Mouse (Mus musculus): ENCODE results near the gene Kremen2.

Kremen2 gene

DNA sequence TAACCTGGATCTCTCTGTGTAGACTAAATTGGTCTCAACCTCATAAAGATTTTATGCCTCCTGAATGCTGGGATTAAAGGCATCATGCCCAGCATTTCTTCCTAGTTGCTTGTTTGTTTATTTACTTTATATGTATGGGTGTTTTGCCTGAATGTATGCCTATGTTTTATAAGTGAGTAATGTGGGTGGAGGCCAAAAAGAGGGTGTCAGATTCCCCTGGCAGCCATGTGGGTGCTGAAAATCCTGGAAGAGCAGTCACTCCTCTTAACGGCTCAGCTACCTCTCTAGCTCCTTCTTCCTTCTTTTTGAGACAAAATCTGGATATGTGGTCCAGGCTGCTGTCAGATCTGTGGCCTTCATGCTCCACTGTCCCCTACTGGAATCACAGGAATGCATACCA lies 15.2 kb downstream of the Kremen2 start:
- no peak for DNase-seq

DNA sequence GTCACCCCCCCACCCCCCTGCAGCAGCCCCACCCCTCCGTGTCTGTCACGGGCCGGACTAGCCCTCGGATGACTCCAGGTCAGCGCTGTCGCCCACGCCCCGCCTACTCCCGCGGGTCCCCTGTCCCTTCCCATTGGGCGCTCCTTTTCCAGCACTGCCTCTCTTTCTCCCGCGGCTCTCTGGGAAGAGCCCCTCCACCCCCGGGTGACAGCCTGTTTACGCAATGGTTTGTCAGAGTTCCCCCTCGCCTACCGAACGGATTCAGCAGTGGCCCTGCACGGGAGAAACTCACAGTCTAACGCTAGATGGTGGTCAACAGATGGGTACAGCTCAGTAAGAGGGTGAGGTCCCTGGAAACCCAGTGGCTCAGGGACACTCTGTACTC lies 18.9 kb downstream of the Kremen2 start:
- DNase-seq, result peak; percentile 91

DNA sequence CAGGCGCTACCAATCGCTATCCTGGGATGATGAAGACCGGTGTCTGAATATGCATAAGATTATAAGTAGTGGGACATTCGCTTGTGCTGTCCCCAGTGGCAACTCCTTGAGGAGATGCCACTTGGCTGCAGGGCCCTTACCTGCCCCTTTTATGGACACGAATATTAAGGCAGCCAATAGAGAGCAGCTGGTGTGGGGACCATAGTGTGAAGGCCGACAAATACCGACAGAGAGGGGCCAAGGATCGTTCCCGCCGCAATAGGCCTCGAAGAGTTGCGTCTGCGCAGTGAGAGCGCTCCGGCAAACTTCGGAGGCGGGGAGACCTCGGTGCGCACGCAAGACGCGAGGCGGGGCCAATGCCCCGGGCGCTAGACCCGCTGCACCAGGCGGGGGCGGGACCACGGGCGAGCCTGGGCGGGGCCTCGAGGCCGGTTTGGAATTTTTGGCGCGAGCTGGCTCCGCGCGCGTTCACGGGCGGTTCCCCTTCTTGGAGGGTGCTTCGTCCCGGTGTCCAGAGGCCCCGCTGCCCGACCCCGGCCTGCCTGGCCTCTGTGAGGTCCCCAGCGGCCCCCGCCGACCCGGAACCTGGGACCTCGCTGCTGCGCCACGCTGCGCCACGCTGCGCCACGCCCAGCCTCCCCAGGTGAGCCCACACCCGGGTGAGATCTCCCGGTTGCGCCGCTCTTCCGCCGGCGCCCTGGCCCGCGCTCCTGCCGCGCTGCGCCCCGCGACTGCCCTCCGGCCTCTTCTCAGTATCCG lies 19.5 kb downstream of the Kremen2 start, which contains the start of gene Pkmyt1:
TSS of gene Pkmyt1 (plus strand) at position 338 of the 759 bp plus-strand sequence.
- peak; percentile 97 for DNase-seq

DNA sequence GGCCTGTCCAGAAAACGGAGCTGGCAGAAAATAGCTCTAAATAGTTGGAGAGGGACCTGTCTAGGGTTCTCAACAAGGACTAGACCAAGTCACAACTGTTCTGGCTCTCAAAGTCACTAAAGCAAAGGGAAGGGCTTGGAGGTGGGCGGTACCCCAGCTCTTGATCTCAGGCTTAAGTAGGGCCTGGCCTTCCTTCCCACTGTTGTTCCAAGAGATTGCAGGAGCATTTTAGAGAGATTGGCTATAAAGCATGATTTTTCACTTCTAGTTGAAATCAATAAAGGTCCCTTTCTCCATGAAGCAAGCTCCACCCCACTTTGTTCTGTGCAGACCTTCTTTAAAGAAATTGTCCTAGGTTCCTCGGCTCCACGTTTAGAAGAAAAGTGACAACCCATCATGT lies 20.2 kb downstream of the Kremen2 start:
- no peak for DNase-seq

DNA sequence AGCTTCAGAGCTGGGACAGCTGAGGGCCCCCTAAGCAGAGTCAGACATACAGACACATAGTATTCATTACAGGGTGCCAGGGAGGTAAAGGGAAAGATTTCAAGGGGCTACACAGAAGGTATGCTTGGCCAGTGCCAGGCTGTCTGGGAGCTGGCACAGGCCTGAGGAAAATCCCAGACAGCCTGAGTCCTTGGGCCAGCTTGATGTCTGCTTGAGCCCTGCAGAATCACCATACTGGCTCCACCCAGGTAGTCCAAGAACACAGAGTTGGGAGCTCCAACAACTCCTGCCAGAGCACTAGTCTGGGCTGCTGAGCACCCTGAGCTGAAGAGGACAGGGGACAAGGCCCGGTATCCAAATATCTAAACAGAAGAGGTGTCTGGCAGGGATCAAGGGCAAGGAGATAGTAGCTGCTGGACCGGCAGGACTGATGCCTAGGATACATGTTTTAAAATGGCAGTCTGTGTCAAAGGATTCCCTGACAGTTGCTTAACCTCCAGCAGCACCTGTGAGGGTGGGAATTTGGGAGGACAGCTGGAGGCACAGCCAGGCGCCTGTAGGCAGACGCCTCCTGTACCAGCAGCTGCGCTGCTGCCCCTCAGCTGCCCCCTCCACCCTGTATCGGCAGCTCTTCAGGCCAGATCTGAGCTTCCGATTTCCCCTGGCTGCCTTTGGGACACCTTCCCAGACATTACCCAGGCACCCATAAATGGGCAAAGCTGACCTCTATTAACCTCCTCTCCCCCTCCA lies 23.1 kb downstream of the Kremen2 start, which contains the start of gene 1520401A03Rik:
TSS of gene 1520401A03Rik (minus strand) at position 408 of the 750 bp plus-strand sequence.
- no peak for DNase-seq

DNA sequence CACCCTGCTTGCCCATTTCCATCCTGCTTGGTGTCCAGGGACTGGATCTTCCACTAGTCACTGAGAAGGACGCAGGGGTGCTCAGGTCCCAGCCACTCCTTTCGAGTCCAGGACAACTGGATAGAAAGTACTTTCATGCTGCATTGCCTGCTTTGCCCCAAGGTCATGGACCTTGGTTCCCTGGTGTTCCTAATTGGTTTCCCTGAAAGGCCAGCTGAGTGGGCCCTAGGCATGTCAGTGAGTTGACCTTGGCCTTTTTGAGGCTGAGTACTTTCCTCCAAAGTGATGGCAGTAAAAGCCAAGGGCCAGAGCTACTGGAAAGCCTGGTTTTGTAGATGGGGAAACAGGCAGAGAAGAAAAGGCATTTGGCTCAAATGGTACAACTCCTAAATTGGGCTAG lies 23.7 kb downstream of the Kremen2 start:
- DNase-seq, result no peak

DNA sequence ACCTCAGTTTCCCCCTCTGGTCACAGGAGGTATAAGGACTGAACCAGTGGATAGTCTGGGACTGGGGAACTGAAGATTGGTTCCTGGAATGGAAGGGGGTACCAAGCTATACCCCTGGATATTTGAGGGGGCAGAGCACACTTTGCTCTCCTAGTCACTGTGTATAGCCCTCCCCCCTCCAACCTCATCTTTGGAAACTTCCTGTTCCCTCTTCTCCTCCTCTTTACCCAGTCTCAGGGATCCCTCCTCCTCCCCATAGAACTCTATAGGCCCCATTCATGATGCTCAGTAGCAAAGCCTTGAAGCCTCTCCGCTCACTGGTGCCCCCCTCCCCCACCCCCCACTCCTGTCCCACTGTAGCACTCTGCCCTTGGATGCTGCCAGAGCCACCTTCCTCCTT lies 26.2 kb downstream of the Kremen2 start:
- DNase-seq, result no peak

DNA sequence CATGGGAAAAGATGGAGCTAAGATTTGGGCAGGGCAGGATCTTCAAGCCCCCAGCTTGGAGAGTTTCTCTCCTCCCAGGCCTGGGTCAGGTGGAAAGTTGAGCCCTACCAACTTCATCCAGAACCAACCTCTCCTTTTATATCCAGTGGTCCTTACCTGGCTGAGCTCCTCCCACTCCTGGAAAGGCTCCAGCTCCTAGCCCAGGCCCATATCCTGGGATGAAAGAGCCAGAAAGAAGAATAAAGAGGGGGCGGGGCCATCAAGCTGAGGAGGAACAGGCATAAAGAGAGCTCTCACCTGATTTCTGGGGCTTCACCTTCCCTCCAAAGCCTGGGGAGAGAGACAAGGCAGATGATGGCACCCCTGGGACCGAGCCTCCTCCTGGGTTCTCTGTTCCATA lies 28.6 kb downstream of the Kremen2 start:
- DNase-seq, result no peak

DNA sequence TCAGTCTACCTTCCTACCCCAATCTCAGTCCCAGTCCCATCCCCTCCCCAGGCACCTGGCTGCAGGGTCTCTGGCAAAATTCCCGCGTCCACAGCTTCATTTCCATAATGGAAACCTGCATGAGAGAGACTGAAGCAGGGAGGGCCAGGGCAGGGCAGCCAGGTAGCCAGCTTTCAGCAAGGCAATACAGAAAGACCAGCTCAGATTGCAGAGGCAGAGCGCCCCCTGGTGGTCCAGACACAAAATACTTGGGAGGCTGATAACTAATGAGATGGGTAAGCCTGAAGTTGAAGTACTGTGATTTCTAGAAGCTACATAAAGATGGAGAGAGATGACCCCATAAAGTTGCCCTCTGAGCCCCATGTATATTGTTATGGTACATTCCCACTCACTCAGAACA lies 39.4 kb downstream of the Kremen2 start:
- DNase-seq, result peak; percentile 78

DNA sequence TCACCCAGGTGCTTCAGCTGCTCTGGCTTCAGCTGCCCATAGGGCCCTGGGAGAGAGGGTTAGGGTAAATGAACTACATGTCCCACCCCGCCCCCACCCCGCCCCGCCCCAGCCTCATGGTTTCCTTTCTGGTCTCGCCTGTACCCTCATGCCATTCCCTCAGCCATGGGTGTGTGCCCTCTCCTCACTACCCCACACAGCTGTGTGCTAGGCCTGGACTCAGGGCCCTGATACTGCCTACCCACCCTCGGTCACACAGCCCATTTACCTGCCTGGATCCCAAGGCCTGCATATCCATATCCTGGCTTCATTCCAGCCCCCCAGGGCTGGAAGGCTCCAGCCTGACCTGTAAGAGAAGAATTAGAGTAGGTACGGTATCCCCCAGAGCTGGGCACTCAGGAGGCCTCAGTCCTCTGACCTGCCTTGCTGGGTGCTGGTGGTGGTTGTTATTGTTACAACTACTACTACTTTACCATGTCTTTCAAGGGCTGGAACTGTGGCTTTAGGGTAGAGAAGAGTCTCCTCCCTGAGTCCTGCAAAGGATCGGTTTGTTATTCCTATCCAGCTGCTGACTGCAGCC lies 40.0 kb downstream of the Kremen2 start:
- no peak for DNase-seq

DNA sequence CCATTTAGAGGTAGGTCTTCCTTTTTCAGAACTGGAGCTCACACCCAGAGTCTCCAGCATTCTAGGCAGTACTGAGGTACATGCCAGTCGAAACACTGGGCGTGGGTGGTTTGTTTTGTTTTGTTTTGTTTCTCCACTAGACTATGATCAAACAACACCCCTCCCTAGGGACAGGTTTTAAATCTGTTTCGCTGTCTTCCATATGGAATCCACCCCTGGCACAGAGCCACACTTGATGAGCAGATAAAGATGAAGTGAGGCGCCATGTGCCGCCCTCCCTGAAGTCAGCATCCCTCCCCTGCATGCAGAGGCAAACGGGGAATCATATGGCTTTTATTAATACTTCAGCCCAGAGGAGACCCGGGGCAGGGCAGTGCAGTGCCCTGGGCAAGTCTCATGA lies 40.9 kb downstream of the Kremen2 start:
- DNase-seq, result no peak

DNA sequence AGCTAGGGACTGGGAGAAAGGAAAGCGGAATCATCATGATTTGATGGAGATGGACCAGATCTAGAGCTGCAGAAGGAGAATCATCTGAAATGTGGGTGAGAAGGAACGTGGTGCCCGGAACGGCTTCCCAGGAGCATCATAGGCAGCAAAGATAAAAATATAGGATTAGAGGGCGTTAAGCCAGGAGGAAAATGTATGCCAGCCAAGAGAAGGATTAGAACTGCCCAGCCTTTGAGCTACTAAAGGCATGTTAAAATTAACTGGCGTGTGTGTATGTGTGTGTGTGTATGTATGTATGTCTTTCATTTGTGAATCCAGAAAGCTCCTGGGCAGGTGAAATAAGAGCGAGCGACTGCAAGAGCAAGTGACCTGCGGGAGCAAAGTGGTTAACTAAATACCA lies 42.3 kb downstream of the Kremen2 start:
- DNase-seq, result no peak

DNA sequence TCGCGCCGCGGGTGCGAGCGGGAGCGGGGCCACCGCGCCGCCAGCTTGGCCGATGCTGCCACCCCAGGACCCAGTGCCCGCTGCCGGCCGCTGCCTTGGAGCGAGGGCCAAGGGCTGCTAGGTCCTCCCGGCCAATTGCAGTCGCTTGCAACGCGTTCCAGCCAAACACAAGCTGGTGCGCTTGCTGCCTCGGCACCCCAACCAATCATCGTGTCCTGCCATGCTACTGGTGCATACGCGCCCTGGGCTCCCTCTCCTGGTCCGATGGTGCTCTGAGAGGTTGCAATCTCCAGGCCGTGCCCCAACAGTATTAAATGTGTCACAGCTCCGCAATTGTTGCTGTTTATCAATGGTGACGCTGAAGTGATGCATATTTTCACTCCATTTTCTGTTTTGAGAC lies 45.6 kb downstream of the Kremen2 start:
- DNase-seq, result peak; percentile 79

DNA sequence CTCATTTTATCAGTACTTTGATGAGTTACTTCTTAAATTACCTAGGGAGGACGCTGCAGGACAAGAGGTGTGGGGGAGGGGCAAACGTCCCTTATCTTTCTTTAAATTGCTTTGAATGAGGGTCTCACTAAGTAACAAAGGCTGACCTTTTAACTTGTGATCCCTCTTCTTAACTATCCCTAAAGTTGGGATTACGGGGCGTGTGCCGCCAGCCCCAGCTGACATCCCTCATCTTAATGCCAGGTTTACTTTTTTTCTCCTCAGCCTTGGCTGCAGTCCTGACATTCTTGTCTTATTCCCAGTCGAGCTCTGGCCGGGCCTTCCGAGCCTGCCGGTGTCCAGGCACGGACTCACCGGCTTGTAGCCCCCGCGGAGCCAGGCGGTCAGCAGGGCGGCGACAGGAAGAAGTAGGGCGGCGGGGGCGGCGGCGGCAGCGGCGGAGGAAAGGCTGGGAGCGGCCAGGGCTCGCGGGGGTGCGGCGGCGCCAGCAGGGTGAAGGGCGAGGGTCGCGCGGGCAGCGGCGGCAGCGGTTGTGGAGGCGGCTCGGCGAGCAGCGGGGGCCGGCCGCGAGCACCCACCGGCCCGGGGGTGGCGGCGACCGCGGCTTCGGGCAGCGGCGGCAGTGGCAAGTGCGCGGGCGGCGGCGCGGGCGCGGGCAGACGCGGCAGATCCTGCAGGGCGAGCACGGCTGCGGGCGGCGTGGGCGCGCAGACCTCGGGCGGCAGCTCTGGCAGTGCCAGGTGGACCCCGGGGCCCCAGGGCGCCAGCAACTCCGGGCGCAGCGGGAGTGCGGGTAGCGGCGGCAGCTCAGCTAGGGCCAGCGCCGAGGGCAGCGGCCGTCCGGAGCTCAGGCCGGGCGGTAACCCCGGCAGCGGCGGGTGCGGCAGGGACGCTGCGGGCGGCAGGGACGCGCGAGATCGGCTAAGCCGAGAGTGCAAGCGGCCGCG lies 46.2 kb downstream of the Kremen2 start:
- DNase-seq, result peak; percentile 20

DNA sequence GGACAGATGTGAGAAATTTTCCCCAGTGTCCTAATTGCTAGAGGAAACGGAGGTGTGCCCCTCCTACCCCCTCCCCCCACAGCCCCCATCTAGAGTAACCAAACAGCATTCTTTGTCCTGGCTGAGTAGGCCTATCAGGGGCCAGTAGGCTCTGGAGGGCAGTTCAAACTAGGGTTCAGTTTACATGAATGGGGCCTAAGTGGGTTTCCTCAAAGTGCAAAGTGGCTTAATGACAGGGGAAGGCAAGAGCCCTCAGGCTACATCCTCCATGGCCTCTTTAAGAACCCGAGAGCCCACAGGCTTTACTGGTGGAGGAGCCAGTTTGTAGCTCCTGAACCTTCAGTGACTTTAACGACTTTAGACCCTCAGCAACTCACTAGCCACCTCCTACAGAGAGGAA lies 49.8 kb downstream of the Kremen2 start:
- DNase-seq, result no peak

DNA sequence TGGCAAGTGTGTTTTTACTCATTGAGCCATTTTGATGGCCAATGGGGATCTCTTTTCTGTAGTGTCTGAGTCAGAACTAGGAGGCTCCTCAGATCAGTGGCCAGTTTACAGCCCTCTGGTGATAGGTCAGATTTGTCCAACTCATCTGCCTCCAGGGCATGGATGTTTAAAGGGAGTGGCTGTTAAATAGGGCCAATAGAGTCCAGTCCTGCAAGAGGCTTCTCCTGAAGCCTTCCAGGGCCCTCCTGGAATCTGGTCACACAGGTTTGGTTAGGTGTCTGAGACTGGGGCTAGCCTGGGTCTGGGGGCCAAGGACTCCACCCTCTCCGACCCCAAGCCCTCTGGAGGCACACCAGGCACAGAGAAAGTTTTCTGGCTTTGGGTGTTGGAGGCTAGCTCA lies 51.1 kb downstream of the Kremen2 start:
- DNase-seq, result no peak
